Mouse (Mus musculus): ENCODE data around the gene Klrk1. TPM values are rescaled to one million over a fixed set of nuclear protein-coding genes. Genes with fewer than 3 reads are reported as not detected.
"Not testable (repeated sequence)": the region's sequence is repeated elsewhere in the genome, so short reads cannot be mapped to it uniquely, and the experiment has no call there.

Klrk1 gene
- 0.19 and 0.43 TPM in 2 replicates for polyA plus RNA-seq (2014; fragmentation: Nextera tagmentation; extraction: Ambion mirVana)

DNA sequence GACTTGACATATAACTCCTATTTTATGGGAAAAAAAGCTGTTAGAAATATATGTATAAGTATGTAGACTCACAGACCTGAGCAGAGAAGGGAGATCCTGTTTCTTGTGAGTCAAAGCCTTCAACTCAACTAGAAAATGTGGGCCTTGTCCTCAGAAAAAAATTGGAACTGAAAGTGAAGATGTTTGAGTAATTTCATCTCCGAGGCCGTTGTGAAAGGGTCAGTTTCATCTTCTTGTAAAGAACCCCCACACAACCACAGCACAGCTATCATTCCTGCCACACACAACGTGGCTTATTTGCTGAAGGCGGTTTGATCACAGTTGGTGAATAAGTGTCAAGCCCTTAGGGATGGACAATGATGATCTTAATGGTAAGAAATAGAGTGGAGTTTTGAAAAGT lies at the start of gene Klrk1:
Gene Klrk1 (minus strand): TSS at position 130 of the 400 bp plus-strand sequence.
- Histone ChIP-seq H3K36me3 (ENCODE audit: control insufficient read depth, insufficient read depth, low read length) (no peaks in the 10 kb centered on the region), H3K4me1 (ENCODE audit: control insufficient read depth, insufficient read depth, low read length) (no peaks in the 10 kb centered on the region), H3K9me3 (ENCODE audit: control insufficient read depth, low read length) (no peaks in the 10 kb centered on the region), H3K27me3 (ENCODE audit: control insufficient read depth, insufficient read depth, low read length) (no peaks in the 10 kb centered on the region), H3K4me3 (ENCODE audit: low read depth, low read length) (no peak within 1 kb of the TSS), H3K4me2 (ENCODE audit: low read depth, low read length) (no peak within 1 kb of the TSS), H3K27ac (ENCODE audit: low read depth, low read length) (no peak within 1 kb of the TSS), H3K9ac (replicated peaks; ENCODE audit: low read depth, low read length) (no peak within 1 kb of the TSS)
- no peak for ATAC-seq (ENCODE audit: low read depth)
- WGBS = 86% methylated on average over 4 of the region's 4 CpGs

DNA sequence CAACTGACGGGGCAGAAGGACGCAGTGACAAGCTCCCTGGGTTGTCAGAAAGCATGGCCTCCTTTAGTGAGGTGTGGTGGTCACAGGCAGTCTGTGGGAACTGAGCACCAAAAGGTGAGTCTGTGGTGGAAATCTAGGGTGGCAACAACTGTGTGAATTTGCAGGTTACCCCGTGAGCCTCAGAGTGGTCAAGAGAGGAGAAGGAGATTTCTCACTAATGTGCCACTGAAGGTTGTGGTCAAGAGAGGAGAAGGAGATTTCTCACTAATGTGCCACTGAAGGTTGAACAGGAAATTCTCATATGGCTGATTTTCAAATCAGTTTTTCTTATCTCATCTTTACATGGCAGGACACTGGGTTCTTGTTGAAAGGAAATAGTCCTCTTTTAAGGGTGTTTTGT lies 37.6 kb upstream of the Klrk1 start:
- not testable (repeated sequence) for H3K27me3 ChIP-seq (ENCODE audit: control insufficient read depth, insufficient read depth, low read length); ATAC-seq (ENCODE audit: low read depth); H3K36me3 ChIP-seq (ENCODE audit: control insufficient read depth, insufficient read depth, low read length); H3K4me3 ChIP-seq (ENCODE audit: low read depth, low read length); H3K9me3 ChIP-seq (ENCODE audit: control insufficient read depth, low read length); H3K4me2 ChIP-seq (ENCODE audit: low read depth, low read length); H3K4me1 ChIP-seq (ENCODE audit: control insufficient read depth, insufficient read depth, low read length); H3K27ac ChIP-seq (ENCODE audit: low read depth, low read length); H3K9ac ChIP-seq (replicated peaks; ENCODE audit: low read depth, low read length)
- no CpG with 5 or more reads among the region's 3 CpGs for WGBS

DNA sequence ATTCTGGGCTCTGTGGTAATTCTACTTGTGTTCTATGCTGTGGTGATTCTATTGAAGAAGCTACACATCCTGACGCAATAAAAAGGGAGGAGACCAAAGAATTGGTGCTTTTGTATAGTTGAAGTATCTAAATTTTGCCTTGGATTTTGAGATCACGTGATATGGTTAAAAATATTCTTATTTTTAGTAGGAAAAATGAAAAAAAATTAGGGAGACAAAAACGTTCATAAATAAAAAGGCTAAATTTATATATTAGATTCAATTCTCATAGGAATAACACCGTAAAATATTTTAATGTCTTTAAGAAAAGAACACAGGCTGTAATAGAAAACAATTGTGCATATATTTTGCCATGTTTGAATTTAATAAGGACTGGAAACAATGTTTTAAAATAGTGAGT lies 36.9 kb upstream of the Klrk1 start, which contains the start of gene Klrc2:
Gene Klrc2 (minus strand): TSS at position 101 of the 400 bp plus-strand sequence.
- not testable (repeated sequence) for H3K9me3 ChIP-seq (ENCODE audit: control insufficient read depth, low read length); H3K27ac ChIP-seq (ENCODE audit: low read depth, low read length); H3K36me3 ChIP-seq (ENCODE audit: control insufficient read depth, insufficient read depth, low read length); H3K9ac ChIP-seq (replicated peaks; ENCODE audit: low read depth, low read length); H3K4me3 ChIP-seq (ENCODE audit: low read depth, low read length); ATAC-seq (ENCODE audit: low read depth); H3K4me2 ChIP-seq (ENCODE audit: low read depth, low read length); H3K27me3 ChIP-seq (ENCODE audit: control insufficient read depth, insufficient read depth, low read length); H3K4me1 ChIP-seq (ENCODE audit: control insufficient read depth, insufficient read depth, low read length)
- WGBS = 77% methylated on average over 4 of the region's 4 CpGs

DNA sequence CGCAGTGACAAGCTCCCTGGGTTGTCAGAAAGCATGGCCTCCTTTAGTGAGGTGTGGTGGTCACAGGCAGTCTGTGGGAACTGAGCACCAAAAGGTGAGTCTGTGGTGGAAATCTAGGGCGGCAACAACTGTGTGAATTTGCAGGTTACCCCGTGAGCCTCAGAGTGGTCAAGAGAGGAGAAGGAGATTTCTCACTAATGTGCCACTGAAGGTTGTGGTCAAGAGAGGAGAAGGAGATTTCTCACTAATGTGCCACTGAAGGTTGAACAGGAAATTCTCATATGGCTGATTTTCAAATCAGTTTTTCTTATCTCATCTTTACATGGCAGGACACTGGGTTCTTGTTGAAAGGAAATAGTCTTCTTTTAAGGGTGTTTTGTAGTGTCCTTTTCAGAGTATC lies 20.4 kb upstream of the Klrk1 start:
- not testable (repeated sequence) for H3K4me3 ChIP-seq (ENCODE audit: low read depth, low read length); H3K36me3 ChIP-seq (ENCODE audit: control insufficient read depth, insufficient read depth, low read length); H3K27ac ChIP-seq (ENCODE audit: low read depth, low read length); ATAC-seq (ENCODE audit: low read depth); H3K9ac ChIP-seq (replicated peaks; ENCODE audit: low read depth, low read length); H3K4me1 ChIP-seq (ENCODE audit: control insufficient read depth, insufficient read depth, low read length); H3K9me3 ChIP-seq (ENCODE audit: control insufficient read depth, low read length); H3K4me2 ChIP-seq (ENCODE audit: low read depth, low read length); H3K27me3 ChIP-seq (ENCODE audit: control insufficient read depth, insufficient read depth, low read length)
- WGBS = 100% methylated on average over 1 of the region's 3 CpGs

DNA sequence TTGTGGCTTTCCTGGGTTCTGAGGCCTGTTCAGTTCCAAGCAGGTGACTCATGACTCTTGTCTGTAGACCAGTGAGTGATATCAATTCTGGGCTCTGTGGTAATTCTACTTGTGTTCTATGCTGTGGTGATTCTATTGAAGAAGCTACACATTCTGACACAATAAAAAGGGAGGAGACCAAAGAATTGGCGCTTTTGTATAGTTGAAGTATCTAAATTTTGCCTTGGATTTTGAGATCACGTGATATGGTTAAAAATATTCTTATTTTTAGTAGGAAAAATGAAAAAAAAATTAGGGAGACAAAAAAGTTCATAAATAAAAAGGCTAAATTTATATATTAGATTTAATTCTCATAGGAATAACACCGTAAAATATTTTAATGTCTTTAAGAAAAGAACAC lies 19.6 kb upstream of the Klrk1 start, which contains the start of gene Klrc3:
Gene Klrc3 (minus strand): TSS at position 101 of the 400 bp plus-strand sequence.
- not testable (repeated sequence) for H3K9ac ChIP-seq (replicated peaks; ENCODE audit: low read depth, low read length); H3K4me1 ChIP-seq (ENCODE audit: control insufficient read depth, insufficient read depth, low read length); H3K9me3 ChIP-seq (ENCODE audit: control insufficient read depth, low read length); H3K36me3 ChIP-seq (ENCODE audit: control insufficient read depth, insufficient read depth, low read length); H3K4me3 ChIP-seq (ENCODE audit: low read depth, low read length); H3K27ac ChIP-seq (ENCODE audit: low read depth, low read length); H3K4me2 ChIP-seq (ENCODE audit: low read depth, low read length); ATAC-seq (ENCODE audit: low read depth); H3K27me3 ChIP-seq (ENCODE audit: control insufficient read depth, insufficient read depth, low read length)
- WGBS = 89% methylated on average over 3 of the region's 3 CpGs

DNA sequence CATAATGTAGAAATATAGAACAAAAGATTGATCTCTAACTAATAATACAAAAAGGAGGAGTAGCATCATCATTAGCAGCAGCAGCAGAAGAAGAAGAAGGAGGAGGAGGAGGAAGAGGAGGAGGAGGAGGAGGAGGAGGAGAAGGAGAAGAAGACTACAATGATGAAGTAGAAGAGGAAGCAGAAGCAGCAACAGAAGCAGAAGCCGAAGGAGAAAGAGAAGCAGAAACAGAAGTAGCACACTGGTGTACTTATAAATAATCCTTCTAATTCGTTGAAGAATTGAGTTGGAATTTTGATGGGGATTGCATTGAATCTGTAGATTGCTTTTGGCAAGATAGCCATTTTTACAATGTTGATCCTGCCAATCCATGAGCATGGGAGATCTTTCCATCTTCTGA lies 7.4 kb upstream of the Klrk1 start:
- H3K4me1 ChIP-seq (ENCODE audit: control insufficient read depth, insufficient read depth, low read length); H3K4me2 ChIP-seq (ENCODE audit: low read depth, low read length); H3K9me3 ChIP-seq (ENCODE audit: control insufficient read depth, low read length); ATAC-seq (ENCODE audit: low read depth); H3K27ac ChIP-seq (ENCODE audit: low read depth, low read length); H3K36me3 ChIP-seq (ENCODE audit: control insufficient read depth, insufficient read depth, low read length); H3K4me3 ChIP-seq (ENCODE audit: low read depth, low read length); H3K9ac ChIP-seq (replicated peaks; ENCODE audit: low read depth, low read length); H3K27me3 ChIP-seq (ENCODE audit: control insufficient read depth, insufficient read depth, low read length): not testable (repeated sequence)
- 90% methylated on average over 2 of the region's 2 CpGs for WGBS

DNA sequence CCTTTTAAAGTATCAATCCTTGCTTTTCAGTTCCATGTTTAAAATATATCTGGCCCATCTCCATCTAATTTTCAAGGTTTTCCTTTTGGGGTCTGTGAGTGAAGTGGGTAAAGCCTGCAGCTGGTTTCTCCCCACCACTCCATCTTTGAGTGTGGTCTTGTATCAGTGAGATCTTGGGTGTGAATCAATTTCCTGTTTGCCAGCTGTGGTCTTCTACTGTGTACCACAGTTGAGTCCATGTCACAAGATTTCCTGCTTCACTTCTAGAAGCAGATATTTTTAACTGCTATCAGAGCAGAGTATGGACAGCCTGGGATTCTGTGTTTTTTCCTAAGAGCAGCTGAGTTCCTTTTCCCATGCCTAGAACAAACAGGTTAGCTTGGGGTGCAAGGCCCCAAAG lies 15.3 kb downstream of the Klrk1 start:
- no peaks in the 10 kb centered on the region for H3K9me3 ChIP-seq (ENCODE audit: control insufficient read depth, low read length)
- H3K27ac ChIP-seq (ENCODE audit: low read depth, low read length) = no peak overlapping the region
- no peaks in the 10 kb centered on the region for H3K36me3 ChIP-seq (ENCODE audit: control insufficient read depth, insufficient read depth, low read length)
- H3K4me1 ChIP-seq (ENCODE audit: control insufficient read depth, insufficient read depth, low read length) = no peaks in the 10 kb centered on the region
- H3K9ac ChIP-seq (replicated peaks; ENCODE audit: low read depth, low read length) = no peak overlapping the region
- no peak for ATAC-seq (ENCODE audit: low read depth)
- H3K4me3 ChIP-seq (ENCODE audit: low read depth, low read length) = no peak overlapping the region
- H3K27me3 ChIP-seq (ENCODE audit: control insufficient read depth, insufficient read depth, low read length) = no peaks in the 10 kb centered on the region
- H3K4me2 ChIP-seq (ENCODE audit: low read depth, low read length) = no peak overlapping the region

DNA sequence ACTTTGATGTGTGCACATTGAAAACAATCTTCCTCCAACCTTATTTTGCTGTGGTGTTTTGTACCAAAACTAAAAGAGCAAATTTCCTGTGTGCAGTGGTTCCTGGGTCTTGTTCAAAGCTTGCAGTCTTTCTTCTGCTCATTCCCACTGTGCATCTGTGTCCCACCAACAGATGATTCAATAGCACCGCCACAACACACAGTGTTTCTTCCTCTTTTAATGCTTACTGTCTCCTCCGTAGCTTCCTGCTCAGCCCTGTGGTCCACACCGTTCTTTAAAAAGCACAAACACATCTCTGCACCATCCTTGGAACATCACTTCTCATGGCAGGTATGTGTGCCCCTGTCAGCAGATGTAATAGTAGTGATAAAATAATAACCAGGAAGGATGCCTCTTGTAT lies 32.2 kb downstream of the Klrk1 start, which contains the start of gene Klrd1:
Gene Klrd1 (plus strand): TSS at position 275 of the 400 bp plus-strand sequence.
- no peaks in the 10 kb centered on the region for H3K27me3 ChIP-seq (ENCODE audit: control insufficient read depth, insufficient read depth, low read length)
- 82% methylated on average over 3 of the region's 3 CpGs for WGBS
- H3K4me2 ChIP-seq (ENCODE audit: low read depth, low read length) = no peak within 1 kb of the TSS
- H3K27ac ChIP-seq (ENCODE audit: low read depth, low read length) = no peak within 1 kb of the TSS
- no peaks in the 10 kb centered on the region for H3K9me3 ChIP-seq (ENCODE audit: control insufficient read depth, low read length)
- H3K9ac ChIP-seq (replicated peaks; ENCODE audit: low read depth, low read length) = no peak within 1 kb of the TSS
- ATAC-seq (ENCODE audit: low read depth) = no peak
- H3K4me1 ChIP-seq (ENCODE audit: control insufficient read depth, insufficient read depth, low read length) = no peaks in the 10 kb centered on the region
- H3K4me3 ChIP-seq (ENCODE audit: low read depth, low read length) = no peak within 1 kb of the TSS
- H3K36me3 ChIP-seq (ENCODE audit: control insufficient read depth, insufficient read depth, low read length) = no peaks in the 10 kb centered on the region

DNA sequence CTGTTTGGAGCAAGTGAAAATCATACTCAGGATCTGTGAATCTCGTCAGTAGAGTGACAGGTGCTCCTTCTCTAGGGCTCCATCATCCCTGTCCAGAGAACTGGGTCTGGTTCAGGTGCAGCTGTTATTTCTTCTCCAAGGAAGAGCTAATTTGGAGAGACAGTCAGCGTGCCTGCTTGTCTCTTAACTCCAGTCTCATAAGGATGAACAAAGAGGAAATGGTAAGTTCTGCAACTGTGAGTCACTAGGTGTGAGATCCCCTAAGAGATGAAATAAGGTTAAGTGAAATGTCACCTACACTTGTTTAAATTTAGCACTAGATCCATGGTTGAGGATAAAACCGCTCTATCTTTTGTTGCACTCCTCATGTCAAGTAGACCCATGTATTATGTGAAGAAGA lies 40.6 kb downstream of the Klrk1 start:
- H3K4me2 ChIP-seq (ENCODE audit: low read depth, low read length) = no peak overlapping the region
- no peaks in the 10 kb centered on the region for H3K27me3 ChIP-seq (ENCODE audit: control insufficient read depth, insufficient read depth, low read length)
- 73% methylated on average over 3 of the region's 3 CpGs for WGBS
- no peak overlapping the region for H3K9ac ChIP-seq (replicated peaks; ENCODE audit: low read depth, low read length)
- H3K36me3 ChIP-seq (ENCODE audit: control insufficient read depth, insufficient read depth, low read length) = no peaks in the 10 kb centered on the region
- no peak overlapping the region for H3K4me3 ChIP-seq (ENCODE audit: low read depth, low read length)
- ATAC-seq (ENCODE audit: low read depth) = no peak
- H3K4me1 ChIP-seq (ENCODE audit: control insufficient read depth, insufficient read depth, low read length) = no peaks in the 10 kb centered on the region
- no peak overlapping the region for H3K27ac ChIP-seq (ENCODE audit: low read depth, low read length)
- H3K9me3 ChIP-seq (ENCODE audit: control insufficient read depth, low read length) = no peaks in the 10 kb centered on the region

DNA sequence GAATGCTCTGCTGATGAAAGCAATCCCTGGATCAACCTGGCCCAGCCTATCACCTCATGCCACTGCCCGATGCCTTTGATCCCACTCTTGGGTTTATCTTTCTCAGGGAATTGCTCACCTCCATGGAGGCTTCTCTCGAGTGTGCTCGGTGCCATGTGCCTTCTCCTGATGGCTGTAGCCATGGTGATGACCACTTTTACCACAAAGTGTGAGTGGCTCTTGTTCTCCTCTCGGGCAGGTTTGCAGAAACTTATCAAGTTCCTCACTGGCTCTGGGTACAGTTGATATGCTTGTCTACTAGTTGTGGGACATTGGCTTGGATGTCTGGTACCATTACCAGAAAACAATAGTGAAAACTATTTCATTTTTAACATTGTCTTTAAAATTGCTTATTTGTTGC lies 41.8 kb downstream of the Klrk1 start:
- ATAC-seq (ENCODE audit: low read depth) = no peak

More for the DNA sequence above, 41.8 kb downstream of the Klrk1 start:
- Histone ChIP-seq H3K36me3 (ENCODE audit: control insufficient read depth, insufficient read depth, low read length) (no peaks in the 10 kb centered on the region), H3K4me2 (ENCODE audit: low read depth, low read length) (no peak overlapping the region), H3K27ac (ENCODE audit: low read depth, low read length) (no peak overlapping the region), H3K27me3 (ENCODE audit: control insufficient read depth, insufficient read depth, low read length) (no peaks in the 10 kb centered on the region), H3K4me1 (ENCODE audit: control insufficient read depth, insufficient read depth, low read length) (no peaks in the 10 kb centered on the region), H3K4me3 (ENCODE audit: low read depth, low read length) (no peak overlapping the region), H3K9ac (replicated peaks; ENCODE audit: low read depth, low read length) (no peak overlapping the region), H3K9me3 (ENCODE audit: control insufficient read depth, low read length) (no peaks in the 10 kb centered on the region)
- WGBS = 82% methylated on average over 4 of the region's 4 CpGs
